Mouse (Mus musculus): ENCODE measurements around the gene Ppp1r3a. TPM values are rescaled to one million over a fixed set of nuclear protein-coding genes. Genes with fewer than 3 reads are reported as not detected.
"Not testable (repeated sequence)": the region's sequence is repeated elsewhere in the genome, so short reads cannot be mapped to it uniquely, and the experiment has no call there.

Gene Ppp1r3a
- polyA plus RNA-seq, 2 experiments = not detected

DNA sequence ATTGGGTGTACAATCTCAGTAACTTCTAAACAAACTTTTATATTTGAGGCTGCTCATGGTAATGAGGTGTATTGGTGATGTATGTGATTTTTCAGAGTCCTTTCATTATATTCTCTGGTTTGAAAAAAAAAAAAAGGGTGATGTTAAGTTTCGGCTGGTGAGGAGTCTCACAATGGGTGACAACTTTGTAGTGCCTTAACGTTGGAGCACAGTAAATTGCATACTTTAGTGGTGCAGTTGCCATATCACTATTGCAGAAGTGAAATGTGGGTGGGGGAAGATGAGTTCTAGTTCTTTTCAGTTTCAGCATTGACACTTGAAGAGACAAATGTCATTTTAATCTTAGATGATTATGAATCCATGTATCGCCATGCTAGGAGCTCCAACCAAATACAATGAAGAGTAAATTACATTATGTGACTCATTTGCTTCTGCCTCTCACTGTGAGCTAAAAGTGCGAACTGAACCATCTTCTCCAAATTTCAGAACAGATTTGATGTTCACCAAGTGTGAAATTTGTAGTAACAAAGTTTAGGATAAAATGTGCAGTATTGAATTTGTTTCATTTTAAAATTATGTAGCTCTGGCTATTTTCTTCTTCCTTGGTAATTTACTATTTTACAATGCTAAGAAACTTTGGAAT, 34.2 kb downstream of the Ppp1r3a start:
- DNase-seq (ENCODE audit: low read depth in 3 of 3, low spot score in 3 of 3) = no peak
- no peak for ATAC-seq (ENCODE audit: insufficient read depth)

DNA sequence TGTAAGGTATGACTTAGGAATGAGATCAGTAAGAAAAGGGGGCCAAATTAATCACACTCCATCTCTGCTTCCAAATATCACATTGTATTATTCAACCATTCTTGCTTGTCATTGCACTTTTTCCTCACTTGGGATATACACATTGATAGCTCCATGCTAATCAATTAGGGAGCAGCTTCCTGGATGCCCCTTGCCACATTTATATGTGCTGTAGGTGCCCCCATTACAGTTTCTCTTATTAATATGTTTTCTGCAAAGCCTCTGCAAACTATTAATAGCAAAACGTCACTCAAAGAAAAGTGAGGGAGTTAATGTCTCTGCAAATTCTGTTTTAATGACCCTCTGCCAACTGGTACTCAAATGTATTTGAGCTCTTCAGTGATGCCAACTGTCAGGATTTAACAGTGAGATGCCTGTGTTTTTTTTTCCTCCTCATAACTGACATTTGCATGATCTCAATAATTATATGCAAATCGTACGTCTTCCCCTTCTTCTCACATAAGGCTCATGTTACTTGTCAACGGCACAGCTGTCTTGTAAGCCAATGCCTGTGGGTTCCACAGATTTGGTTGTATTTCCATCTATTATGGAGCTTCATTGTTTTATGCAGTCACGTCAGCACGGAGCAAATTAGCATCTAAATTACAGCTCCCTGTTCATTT, 34.8 kb downstream of the Ppp1r3a start:
- H3K9me3 ChIP-seq (ENCODE audit: control insufficient read depth, low read length) = no peaks in the 10 kb centered on the region
- H3K36me3 ChIP-seq (replicated peaks; ENCODE audit: control insufficient read depth, insufficient read depth, low read depth) = no peaks in the 10 kb centered on the region
- TF ChIP-seq EP300 (IDR thresholded peaks at IDR 0.05; ENCODE audit: low read depth) = no peak
- TF ChIP-seq CTCF (IDR thresholded peaks at IDR 0.05; ENCODE audit: low read depth) = no peak
- no peak for DNase-seq (ENCODE audit: low read depth in 3 of 3, low spot score in 3 of 3)
- ATAC-seq (ENCODE audit: insufficient read depth) = no peak
- H3K4me1 ChIP-seq (replicated peaks; ENCODE audit: control insufficient read depth in 2 of 2, insufficient read depth in 2 of 2, low read length in 1 of 2) = no peaks in the 10 kb centered on the region
- H3K4me3 ChIP-seq (ENCODE audit: insufficient read depth in 1 of 2, low read depth in 2 of 2, low read length in 2 of 2) = no peak overlapping the region
- 74% methylated on average over 6 of the region's 6 CpGs for WGBS (ENCODE audit: insufficient replicate concordance)
- H3K4me2 ChIP-seq (ENCODE audit: low read depth) = no peak overlapping the region
- H3K9ac ChIP-seq (replicated peaks) = no peak overlapping the region
- H3K27ac ChIP-seq = no peak overlapping the region
- no peaks in the 10 kb centered on the region for H3K27me3 ChIP-seq (ENCODE audit: control insufficient read depth, insufficient read depth, low read length)

More for the DNA sequence above, 34.2 kb downstream of the Ppp1r3a start:
- Histone ChIP-seq H3K4me3 (ENCODE audit: insufficient read depth in 1 of 2, low read depth in 2 of 2, low read length in 2 of 2) (no peak overlapping the region), H3K4me2 (ENCODE audit: low read depth) (no peak overlapping the region), H3K9ac (replicated peaks) (no peak overlapping the region), H3K36me3 (replicated peaks; ENCODE audit: control insufficient read depth, insufficient read depth, low read depth) (no peaks in the 10 kb centered on the region), H3K9me3 (ENCODE audit: control insufficient read depth, low read length) (no peaks in the 10 kb centered on the region), H3K27me3 (ENCODE audit: control insufficient read depth, insufficient read depth, low read length) (no peaks in the 10 kb centered on the region), H3K27ac (no peak overlapping the region), H3K4me1 (replicated peaks; ENCODE audit: control insufficient read depth in 2 of 2, insufficient read depth in 2 of 2, low read length in 1 of 2) (no peaks in the 10 kb centered on the region)
- WGBS (ENCODE audit: insufficient replicate concordance) = 56% methylated on average over 4 of the region's 4 CpGs
- TF ChIP-seq CTCF (IDR thresholded peaks at IDR 0.05; ENCODE audit: low read depth) = no peak
- no peak for TF ChIP-seq EP300 (IDR thresholded peaks at IDR 0.05; ENCODE audit: low read depth)

GRCm38 (mm10) chr6:14715129-14715989, 39.7 kb downstream of the Ppp1r3a start:
- Histone ChIP-seq H3K27ac (no peak overlapping the region), H3K4me3 (ENCODE audit: insufficient read depth in 1 of 2, low read depth in 2 of 2, low read length in 2 of 2) (no peak overlapping the region), H3K9me3 (ENCODE audit: control insufficient read depth, low read length) (no peaks in the 10 kb centered on the region), H3K36me3 (replicated peaks; ENCODE audit: control insufficient read depth, insufficient read depth, low read depth) (no peaks in the 10 kb centered on the region), H3K27me3 (ENCODE audit: control insufficient read depth, insufficient read depth, low read length) (no peaks in the 10 kb centered on the region), H3K4me1 (replicated peaks; ENCODE audit: control insufficient read depth in 2 of 2, insufficient read depth in 2 of 2, low read length in 1 of 2) (no peaks in the 10 kb centered on the region), H3K4me2 (ENCODE audit: low read depth) (no peak overlapping the region), H3K9ac (replicated peaks) (no peak overlapping the region)
- WGBS (ENCODE audit: insufficient replicate concordance) = 60% methylated on average over 4 of the region's 4 CpGs
- no peak for ATAC-seq (ENCODE audit: insufficient read depth)
- DNase-seq (ENCODE audit: low read depth in 3 of 3, low spot score in 3 of 3) = no peak
- TF ChIP-seq EP300 (IDR thresholded peaks at IDR 0.05; ENCODE audit: low read depth) (no peak), CTCF (IDR thresholded peaks at IDR 0.05; ENCODE audit: low read depth) (no peak)

DNA sequence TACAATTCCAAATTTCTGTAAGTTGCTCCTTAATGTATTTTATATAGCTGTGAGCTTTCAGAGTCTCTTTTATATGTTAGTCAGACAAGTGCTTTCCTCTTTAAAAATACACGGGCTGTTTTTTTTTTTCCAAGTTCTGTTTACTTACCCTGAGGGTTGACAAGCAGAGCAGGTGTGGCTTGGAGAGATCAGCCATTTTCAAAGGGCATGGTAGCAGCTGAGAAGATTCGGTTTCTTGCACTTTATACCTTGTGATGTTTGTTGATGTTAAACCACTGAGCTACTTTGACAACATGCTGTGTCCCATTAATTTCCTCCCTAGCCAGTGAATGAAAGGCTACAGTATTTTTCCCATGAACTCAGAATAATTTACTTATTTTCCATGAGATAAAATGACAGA, 42.9 kb downstream of the Ppp1r3a start:
- no peak overlapping the region for H3K27ac ChIP-seq
- no peak overlapping the region for H3K4me3 ChIP-seq (ENCODE audit: insufficient read depth in 1 of 2, low read depth in 2 of 2, low read length in 2 of 2)
- no peak for DNase-seq (ENCODE audit: low read depth in 3 of 3, low spot score in 3 of 3)
- H3K27me3 ChIP-seq (ENCODE audit: control insufficient read depth, insufficient read depth, low read length) = no peaks in the 10 kb centered on the region
- no peaks in the 10 kb centered on the region for H3K9me3 ChIP-seq (ENCODE audit: control insufficient read depth, low read length)
- H3K4me1 ChIP-seq (replicated peaks; ENCODE audit: control insufficient read depth in 2 of 2, insufficient read depth in 2 of 2, low read length in 1 of 2) = no peaks in the 10 kb centered on the region
- ATAC-seq (ENCODE audit: insufficient read depth) = no peak
- no peak for TF ChIP-seq CTCF (IDR thresholded peaks at IDR 0.05; ENCODE audit: low read depth)
- TF ChIP-seq EP300 (IDR thresholded peaks at IDR 0.05; ENCODE audit: low read depth) = no peak
- H3K36me3 ChIP-seq (replicated peaks; ENCODE audit: control insufficient read depth, insufficient read depth, low read depth) = no peaks in the 10 kb centered on the region
- WGBS (ENCODE audit: insufficient replicate concordance) = 28% methylated on average over 2 of the region's 2 CpGs
- H3K4me2 ChIP-seq (ENCODE audit: low read depth) = no peak overlapping the region
- no peak overlapping the region for H3K9ac ChIP-seq (replicated peaks)

- H3K9me3 ChIP-seq (ENCODE audit: control insufficient read depth, low read length) = no peaks in the 10 kb centered on the region
- ATAC-seq (ENCODE audit: insufficient read depth) = no peak
- H3K4me1 ChIP-seq (replicated peaks; ENCODE audit: control insufficient read depth in 2 of 2, insufficient read depth in 2 of 2, low read length in 1 of 2) = no peaks in the 10 kb centered on the region
- no peak overlapping the region for H3K4me3 ChIP-seq (ENCODE audit: insufficient read depth in 1 of 2, low read depth in 2 of 2, low read length in 2 of 2)
- no peaks in the 10 kb centered on the region for H3K36me3 ChIP-seq (replicated peaks; ENCODE audit: control insufficient read depth, insufficient read depth, low read depth)
- H3K27ac ChIP-seq = no peak overlapping the region
- H3K4me2 ChIP-seq (ENCODE audit: low read depth) = no peak overlapping the region
- no peak overlapping the region for H3K9ac ChIP-seq (replicated peaks)
- DNase-seq (ENCODE audit: low read depth in 3 of 3, low spot score in 3 of 3) = no peak
- no peak for TF ChIP-seq CTCF (IDR thresholded peaks at IDR 0.05; ENCODE audit: low read depth)
- no peaks in the 10 kb centered on the region for H3K27me3 ChIP-seq (ENCODE audit: control insufficient read depth, insufficient read depth, low read length)
Measured at GRCm38 (mm10) chr6:14700030-14700429, 55.0 kb downstream of the Ppp1r3a start.

- not testable (repeated sequence) for H3K9ac ChIP-seq (replicated peaks); H3K4me1 ChIP-seq (replicated peaks; ENCODE audit: control insufficient read depth in 2 of 2, insufficient read depth in 2 of 2, low read length in 1 of 2); DNase-seq (ENCODE audit: low read depth in 3 of 3, low spot score in 3 of 3); H3K27me3 ChIP-seq (ENCODE audit: control insufficient read depth, insufficient read depth, low read length); ATAC-seq (ENCODE audit: insufficient read depth); H3K4me3 ChIP-seq (ENCODE audit: insufficient read depth in 1 of 2, low read depth in 2 of 2, low read length in 2 of 2); H3K36me3 ChIP-seq (replicated peaks; ENCODE audit: control insufficient read depth, insufficient read depth, low read depth); H3K9me3 ChIP-seq (ENCODE audit: control insufficient read depth, low read length); H3K27ac ChIP-seq; H3K4me2 ChIP-seq (ENCODE audit: low read depth)
- WGBS (ENCODE audit: insufficient replicate concordance) = 72% methylated on average over 20 of the region's 20 CpGs
Measured at GRCm38 (mm10) chr6:14679231-14679887, 75.7 kb downstream of the Ppp1r3a start.

GRCm38 (mm10) chr6:14668966-14669365, 86.1 kb downstream of the Ppp1r3a start:
- not testable (repeated sequence) for H3K4me2 ChIP-seq (ENCODE audit: low read depth); H3K4me1 ChIP-seq (replicated peaks; ENCODE audit: control insufficient read depth in 2 of 2, insufficient read depth in 2 of 2, low read length in 1 of 2); DNase-seq (ENCODE audit: low read depth in 3 of 3, low spot score in 3 of 3); H3K9ac ChIP-seq (replicated peaks); H3K27me3 ChIP-seq (ENCODE audit: control insufficient read depth, insufficient read depth, low read length); H3K27ac ChIP-seq; H3K9me3 ChIP-seq (ENCODE audit: control insufficient read depth, low read length); H3K4me3 ChIP-seq (ENCODE audit: insufficient read depth in 1 of 2, low read depth in 2 of 2, low read length in 2 of 2); ATAC-seq (ENCODE audit: insufficient read depth); H3K36me3 ChIP-seq (replicated peaks; ENCODE audit: control insufficient read depth, insufficient read depth, low read depth)
- 55% methylated on average over 2 of the region's 2 CpGs for WGBS (ENCODE audit: insufficient replicate concordance)
